Mouse (Mus musculus): ENCODE measurements around the gene Folr2.

Folr2 gene

DNA sequence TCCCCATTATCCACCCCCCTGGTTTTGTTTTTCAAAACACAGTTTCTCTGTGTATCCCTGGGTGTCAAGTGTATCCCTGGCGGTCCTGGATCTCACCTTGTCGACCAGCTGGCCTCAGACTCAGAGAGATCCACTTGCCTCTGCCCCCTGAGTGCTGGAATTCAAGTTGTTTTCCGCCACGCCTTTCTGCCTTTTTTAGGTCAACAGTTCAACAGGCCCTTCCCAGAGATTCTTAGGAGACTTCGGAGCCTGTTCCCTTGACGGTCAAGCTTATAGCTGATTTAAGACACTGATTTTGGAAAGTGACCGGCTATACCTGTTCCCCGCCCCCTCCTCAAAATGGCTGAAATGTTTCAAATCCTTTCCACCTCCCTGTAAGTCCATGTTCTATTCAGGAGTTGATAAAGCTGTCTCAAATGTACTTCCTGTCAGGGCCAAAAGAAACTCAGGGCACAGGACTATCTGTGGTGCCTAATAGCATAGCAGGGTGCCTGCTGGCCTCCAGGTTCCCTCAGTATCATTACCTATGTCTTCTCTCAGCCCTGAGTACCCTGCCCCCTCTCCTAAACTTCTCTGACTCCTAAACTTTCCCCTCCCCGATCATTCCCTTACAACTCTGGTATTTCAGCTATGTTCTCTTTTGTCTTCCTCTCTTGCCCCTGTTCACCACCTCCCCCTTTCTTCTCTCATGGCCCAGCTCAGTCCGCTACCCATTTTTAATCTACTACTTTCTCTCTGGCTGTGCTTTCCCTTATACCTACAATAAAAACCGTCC lies 9.7 kb upstream of the Folr2 start:
- DNase-seq (ENCODE audit: low spot score) = no peak

GRCm38 (mm10) chr7:101863415-101863814 lies 6.4 kb upstream of the Folr2 start, which contains the start of gene Anapc15:
TSS of gene Anapc15 (plus strand) at chr7:101863715.
- DNase-seq (ENCODE audit: low spot score) = no peak

- DNase-seq (ENCODE audit: low spot score) = no peak
Measured at GRCm38 (mm10) chr7:101862291-101862690, 5.3 kb upstream of the Folr2 start.

- no peak for DNase-seq (ENCODE audit: low spot score)
Measured at GRCm38 (mm10) chr7:101860978-101861377, 4.0 kb upstream of the Folr2 start.

DNA sequence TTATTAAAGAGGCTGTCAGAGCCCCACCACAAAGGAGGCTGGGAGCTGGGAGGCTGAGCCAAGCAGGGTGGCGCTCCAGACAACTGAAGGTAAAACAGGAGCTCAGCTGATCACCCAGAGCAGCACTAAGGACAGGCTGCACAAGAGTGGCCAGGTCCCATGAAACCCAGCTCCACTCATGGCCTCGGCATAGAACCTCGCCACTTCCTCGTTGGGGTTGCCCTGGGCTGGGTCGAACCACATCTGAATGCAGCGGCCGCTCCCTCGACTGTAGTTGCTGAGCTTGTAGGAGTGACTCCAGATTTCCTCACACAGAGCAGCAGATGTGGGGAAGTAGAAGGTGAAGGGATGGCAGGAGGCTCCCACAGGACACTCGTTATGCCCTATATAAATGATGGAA lies 1.4 kb upstream of the Folr2 start:
- DNase-seq (ENCODE audit: low spot score) = no peak

DNA sequence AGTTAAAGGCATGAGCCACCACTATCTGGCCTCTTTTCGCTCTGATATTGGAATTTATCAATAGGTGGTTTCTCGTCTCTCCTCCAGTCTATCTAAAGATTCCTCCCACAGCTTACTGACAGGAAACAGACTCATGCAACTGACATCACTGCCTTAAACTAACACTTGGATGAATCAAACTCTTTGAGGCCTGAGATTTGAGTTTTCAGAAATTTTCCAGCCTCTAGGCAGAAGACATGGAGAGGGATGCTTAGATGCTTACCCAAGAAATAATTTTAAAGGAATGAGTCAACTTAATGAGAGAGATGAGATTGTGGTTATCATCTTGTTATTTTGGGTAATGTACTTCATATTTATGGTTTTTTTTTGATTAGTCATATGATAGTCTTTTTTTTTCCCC lies 3.2 kb downstream of the Folr2 start:
- no peak for DNase-seq (ENCODE audit: low spot score)

DNA sequence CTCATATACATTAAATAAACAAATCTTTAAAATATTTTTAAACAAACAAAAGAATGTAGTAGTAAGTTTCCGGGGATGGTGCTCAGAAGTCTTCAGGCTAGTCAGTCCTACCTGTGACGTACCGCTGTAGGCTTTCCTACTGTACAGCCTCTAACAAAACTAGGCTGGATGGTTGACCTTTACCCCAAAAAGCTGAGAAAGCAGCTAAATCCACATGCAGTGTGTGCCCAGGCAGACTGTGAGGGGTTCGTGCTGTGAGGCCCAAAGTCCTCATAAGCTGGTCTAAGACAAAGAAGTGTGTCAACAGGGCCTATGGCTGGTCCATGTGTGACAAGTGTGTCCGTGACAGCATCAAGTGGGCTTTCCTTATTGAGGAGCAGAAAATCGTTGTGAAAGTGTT lies 4.1 kb downstream of the Folr2 start:
- DNase-seq (ENCODE audit: low spot score) = no peak

GRCm38 (mm10) chr7:101851689-101852088 lies 5.3 kb downstream of the Folr2 start:
- no peak for DNase-seq (ENCODE audit: low spot score)

- DNase-seq (ENCODE audit: low spot score) = no peak
Measured at GRCm38 (mm10) chr7:101847934-101848333, 9.1 kb downstream of the Folr2 start.

DNA sequence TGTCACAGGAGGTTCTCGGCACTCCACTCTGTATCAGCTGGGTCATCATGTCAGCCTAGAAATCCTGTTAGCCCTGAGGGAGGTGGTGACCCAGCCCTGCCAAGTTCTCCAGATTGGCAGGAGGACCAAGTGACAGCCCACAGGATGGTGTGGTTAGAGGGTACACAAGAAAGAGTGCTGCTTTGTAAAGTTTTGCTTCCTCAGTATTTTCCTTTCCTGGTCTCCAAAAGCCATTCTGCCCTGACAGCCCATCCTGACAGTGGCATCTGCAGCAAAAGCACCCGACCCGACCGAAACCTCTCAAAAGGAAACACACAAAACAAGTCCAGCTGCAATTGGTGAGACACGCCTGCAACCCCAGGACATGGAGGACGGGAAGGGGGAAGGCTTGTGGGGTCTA lies 12.8 kb downstream of the Folr2 start:
- no peak for DNase-seq (ENCODE audit: low spot score)

DNA sequence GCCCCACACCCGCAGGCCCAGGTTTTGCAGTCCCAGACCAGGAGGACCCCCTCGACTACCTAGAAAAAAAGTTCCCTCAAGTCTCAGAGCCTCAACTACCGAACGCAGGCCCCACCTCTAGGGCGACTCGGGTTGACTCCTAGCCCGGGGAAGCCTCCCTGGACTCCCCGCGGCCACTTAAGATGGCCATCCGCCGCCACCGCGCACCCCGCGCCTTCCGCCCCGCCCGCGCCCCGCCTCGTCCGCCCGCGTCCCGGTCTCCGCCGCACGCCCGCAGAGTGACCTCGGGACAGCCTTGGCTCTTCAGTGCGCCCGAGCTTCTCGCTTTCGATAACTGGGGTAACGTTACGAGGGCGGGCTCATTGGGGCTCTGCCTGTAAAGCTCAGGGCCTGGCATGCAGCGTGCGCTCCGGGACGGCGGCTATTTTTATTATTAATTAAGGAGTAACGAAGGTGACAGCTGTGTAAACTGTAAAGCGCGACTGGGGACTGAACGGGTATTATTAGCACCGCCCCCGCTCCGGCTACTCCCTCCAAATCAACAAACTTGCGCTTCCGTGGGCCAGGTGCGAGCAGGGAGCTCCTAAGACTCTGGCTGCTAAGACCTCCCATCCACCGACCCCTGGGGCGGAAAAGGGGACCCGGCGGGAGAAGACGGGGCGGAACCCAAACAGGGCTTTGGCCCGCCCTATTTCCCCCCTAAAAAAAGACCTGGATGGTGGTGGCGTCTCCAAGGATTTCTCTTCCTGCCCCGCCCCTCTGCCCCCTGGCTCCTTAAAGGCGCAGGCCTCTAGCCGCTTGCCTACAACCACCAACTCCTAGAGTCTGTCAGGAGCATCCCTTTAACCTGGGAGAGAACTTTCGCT lies 19.2 kb downstream of the Folr2 start, which contains the start of gene Inppl1:
Gene Inppl1 (minus strand): TSS at position 624 of the 866 bp plus-strand sequence.
- DNase-seq (ENCODE audit: low spot score) = peak; percentile 79

- DNase-seq (ENCODE audit: low spot score) = no peak
Measured at GRCm38 (mm10) chr7:101837154-101837605, 19.8 kb downstream of the Folr2 start.

- DNase-seq (ENCODE audit: low spot score) = peak; percentile 64
Measured at GRCm38 (mm10) chr7:101836271-101837153, 20.5 kb downstream of the Folr2 start.

- no peak for DNase-seq (ENCODE audit: low spot score)
Measured at GRCm38 (mm10) chr7:101835457-101836109, 21.4 kb downstream of the Folr2 start.

GRCm38 (mm10) chr7:101834903-101835302 lies 22.1 kb downstream of the Folr2 start:
- DNase-seq (ENCODE audit: low spot score) = no peak

DNA sequence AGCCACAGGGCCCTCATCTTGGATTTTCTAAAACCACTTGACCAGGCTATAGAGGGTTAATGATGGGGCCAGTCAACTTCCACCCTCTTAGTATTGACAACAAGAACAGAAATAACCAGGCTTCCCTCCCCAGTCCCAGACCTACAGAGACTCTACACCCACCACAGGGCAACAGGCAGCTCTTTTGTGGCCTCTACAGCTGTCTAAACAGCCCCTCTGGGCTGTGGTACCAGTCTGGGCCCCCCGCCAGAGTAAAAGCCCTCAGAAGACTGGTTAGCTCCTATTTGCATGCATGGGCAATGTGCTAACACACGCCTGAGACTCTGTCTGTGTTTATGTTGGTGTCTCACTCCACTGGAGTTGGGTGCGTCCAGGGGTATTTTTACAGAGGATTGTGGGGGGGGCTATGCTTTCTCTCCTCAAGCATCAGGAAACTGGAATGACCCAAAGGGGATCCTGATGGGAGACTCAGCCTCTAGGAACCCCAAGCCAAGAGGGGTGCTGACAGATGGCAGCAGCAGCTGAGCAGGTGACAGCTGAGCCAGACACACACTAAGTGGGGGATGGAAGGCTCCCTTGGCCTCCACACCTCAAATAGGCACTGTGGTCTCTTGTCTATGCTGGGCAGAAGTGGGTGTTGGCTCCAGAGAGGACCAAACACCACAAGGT lies 22.9 kb downstream of the Folr2 start:
- DNase-seq (ENCODE audit: low spot score) = no peak

GRCm38 (mm10) chr7:101833352-101833751 lies 23.6 kb downstream of the Folr2 start:
- DNase-seq (ENCODE audit: low spot score) = no peak

DNA sequence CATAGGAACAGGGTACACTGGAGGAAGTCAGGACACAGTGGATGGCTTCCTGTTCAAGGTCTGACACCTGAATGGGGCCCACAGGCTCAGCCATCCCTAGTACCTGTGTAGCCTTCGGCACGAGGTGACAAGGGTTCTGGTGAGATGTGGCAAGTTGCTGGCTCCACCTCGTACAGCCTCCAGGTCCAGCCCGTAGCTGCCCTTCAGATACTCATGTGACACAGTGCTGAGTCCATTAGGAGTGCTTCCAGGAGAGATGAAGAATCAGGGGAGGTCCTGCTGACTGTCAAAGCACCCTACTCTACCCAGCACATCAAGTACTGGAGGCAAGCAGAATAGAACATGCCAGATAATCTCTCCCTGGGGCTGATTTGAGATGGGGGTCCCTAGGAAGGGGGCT lies 24.6 kb downstream of the Folr2 start:
- no peak for DNase-seq (ENCODE audit: low spot score)

DNA sequence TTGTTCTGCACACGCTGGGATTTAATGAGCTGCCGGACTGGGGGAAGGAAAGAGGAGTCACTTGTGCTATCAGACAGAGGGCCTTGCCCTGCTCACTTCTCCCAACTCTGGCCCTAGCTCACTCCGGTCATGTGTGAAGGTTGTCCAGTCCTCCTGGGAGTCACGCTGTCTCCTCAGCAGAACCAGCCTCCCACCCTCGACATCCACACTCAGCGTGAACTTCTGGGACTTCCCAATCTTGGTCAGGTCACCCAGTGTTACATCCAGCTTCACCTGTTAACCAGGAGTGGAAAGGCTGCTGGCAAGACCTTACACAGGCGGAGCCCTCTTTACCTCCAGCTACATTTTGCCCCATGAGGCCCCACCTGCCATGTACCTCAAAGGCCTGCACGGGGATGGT lies 25.6 kb downstream of the Folr2 start:
- no peak for DNase-seq (ENCODE audit: low spot score)

- no peak for DNase-seq (ENCODE audit: low spot score)
Measured at GRCm38 (mm10) chr7:101830373-101830772, 26.6 kb downstream of the Folr2 start.
